Mouse (Mus musculus): ENCODE data around the gene Dner. TPM values are rescaled to one million over a fixed set of nuclear protein-coding genes. Genes with fewer than 3 reads are reported as not detected.
A peak's percentile ranks its signal among the peaks of the same experiment; 100 is the strongest.
"Not testable (repeated sequence)": the region's sequence is repeated elsewhere in the genome, so short reads cannot be mapped to it uniquely, and the experiment has no call there.

The Dner gene
- polyA plus RNA-seq, 1 experiment from 2014 or later, result 301 TPM

DNA sequence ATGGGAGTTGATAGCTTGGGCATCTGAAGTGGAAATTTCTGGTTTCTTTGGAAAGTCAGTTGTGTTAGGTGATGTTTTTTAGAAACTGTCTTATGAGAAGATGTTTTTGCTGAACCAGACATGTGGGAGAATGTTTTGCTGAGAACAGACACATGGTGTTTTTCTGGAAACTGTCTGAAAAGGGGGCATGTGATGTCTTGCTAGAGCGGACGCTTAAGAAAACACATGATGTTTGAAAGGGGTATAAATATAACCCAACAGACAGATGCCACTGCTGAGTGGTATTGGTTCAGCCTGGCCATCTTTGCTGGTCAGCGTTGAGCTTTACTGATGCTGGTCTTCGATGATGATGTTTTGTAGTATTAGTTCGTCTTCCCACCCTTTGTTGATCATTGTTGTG is 338.8 kb downstream of the Dner start:
- 93% methylated on average over 5 of the region's 5 CpGs for WGBS

DNA sequence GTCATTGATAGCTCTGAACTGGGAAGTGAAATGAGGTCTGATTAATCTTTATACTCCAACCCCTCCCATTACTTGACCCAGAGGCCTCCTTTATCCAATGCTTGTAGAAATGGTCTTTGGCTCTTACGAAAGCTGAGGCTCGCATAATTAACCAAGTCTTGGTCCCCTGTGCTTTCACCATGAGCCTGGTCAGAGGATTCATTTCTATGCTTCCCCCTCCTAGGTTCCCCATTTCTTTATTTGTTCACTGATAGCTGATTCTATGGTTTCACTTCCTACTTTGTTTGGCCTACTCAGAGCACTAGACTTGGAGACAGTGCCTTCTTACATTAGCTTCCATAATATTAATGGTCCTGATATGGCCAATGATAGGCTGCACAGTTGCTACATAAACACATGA is 345.8 kb downstream of the Dner start:
- 84% methylated on average over 2 of the region's 2 CpGs for WGBS
- no peak for ATAC-seq
- no peak overlapping the region for H3K9ac ChIP-seq (ENCODE audit: low read depth, low read length)

More for the DNA sequence above, 338.8 kb downstream of the Dner start:
- no peaks in the 10 kb centered on the region for H3K9me3 ChIP-seq (replicated peaks; ENCODE audit: control insufficient read depth, low read length, poor library complexity, severe bottlenecking)
- no peaks in the 10 kb centered on the region for H3K27me3 ChIP-seq (ENCODE audit: control insufficient read depth, insufficient read depth, low read depth, low read length)
- H3K4me2 ChIP-seq (ENCODE audit: low read length), result no peak overlapping the region
- H3K4me1 ChIP-seq (ENCODE audit: control insufficient read depth, insufficient read depth, low read length), result no peaks in the 10 kb centered on the region
- no peak overlapping the region for H3K4me3 ChIP-seq (ENCODE audit: low read depth, low read length)
- ATAC-seq, result no peak
- no peak overlapping the region for H3K27ac ChIP-seq (ENCODE audit: low read length)
- no peaks in the 10 kb centered on the region for H3K36me3 ChIP-seq (ENCODE audit: control insufficient read depth, insufficient read depth, low read length)
- no peak overlapping the region for H3K9ac ChIP-seq (ENCODE audit: low read depth, low read length)

DNA sequence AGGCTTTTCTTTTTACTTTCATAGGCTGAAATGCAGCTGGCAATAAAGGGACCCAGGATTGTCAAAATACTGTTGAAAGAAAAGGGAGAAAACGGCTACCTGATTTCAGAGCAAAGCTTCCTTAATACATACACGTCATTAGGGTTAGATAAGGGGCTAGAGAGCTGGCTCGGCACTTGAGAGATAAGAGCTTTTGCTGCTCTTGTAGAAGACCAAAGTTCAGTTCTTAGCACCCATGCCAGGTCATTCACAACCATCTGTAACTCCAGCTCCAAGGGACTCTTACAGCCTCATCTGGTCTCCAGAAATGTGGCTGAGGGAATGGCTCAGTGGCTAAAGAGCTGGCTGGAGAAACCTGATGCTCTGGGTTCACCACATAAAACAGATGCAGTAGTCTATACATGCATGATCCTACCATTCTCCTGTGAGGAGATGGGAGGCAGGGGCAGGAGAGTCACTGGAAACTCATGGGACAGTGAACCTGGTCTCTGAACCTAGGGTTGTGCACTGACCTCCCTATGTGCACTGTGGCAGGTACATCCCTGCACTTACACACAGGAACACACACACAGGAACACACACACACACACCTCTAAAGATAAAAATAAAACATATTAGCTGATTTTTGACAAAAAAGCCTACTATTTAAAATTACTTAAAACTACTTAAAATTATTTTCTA is 348.1 kb downstream of the Dner start:
- ATAC-seq, result no peak
- no peaks in the 10 kb centered on the region for H3K9me3 ChIP-seq (replicated peaks; ENCODE audit: control insufficient read depth, low read length, poor library complexity, severe bottlenecking)
- H3K27me3 ChIP-seq (ENCODE audit: control insufficient read depth, insufficient read depth, low read depth, low read length), result no peaks in the 10 kb centered on the region
- no peaks in the 10 kb centered on the region for H3K36me3 ChIP-seq (ENCODE audit: control insufficient read depth, insufficient read depth, low read length)
- H3K9ac ChIP-seq (ENCODE audit: low read depth, low read length), result no peak overlapping the region
- 75% methylated on average over 3 of the region's 3 CpGs for whole genome bisulfite sequencing
- H3K4me2 ChIP-seq (ENCODE audit: low read length), result no peak overlapping the region
- no peaks in the 10 kb centered on the region for H3K4me1 ChIP-seq (ENCODE audit: control insufficient read depth, insufficient read depth, low read length)
- H3K27ac ChIP-seq (ENCODE audit: low read length), result no peak overlapping the region
- no peak overlapping the region for H3K4me3 ChIP-seq (ENCODE audit: low read depth, low read length)

More for the DNA sequence above, 345.8 kb downstream of the Dner start:
- Histone ChIP-seq H3K36me3 (ENCODE audit: control insufficient read depth, insufficient read depth, low read length) (no peaks in the 10 kb centered on the region), H3K27ac (ENCODE audit: low read length) (no peak overlapping the region), H3K27me3 (ENCODE audit: control insufficient read depth, insufficient read depth, low read depth, low read length) (no peaks in the 10 kb centered on the region), H3K4me2 (ENCODE audit: low read length) (no peak overlapping the region), H3K4me1 (ENCODE audit: control insufficient read depth, insufficient read depth, low read length) (no peaks in the 10 kb centered on the region), H3K9me3 (replicated peaks; ENCODE audit: control insufficient read depth, low read length, poor library complexity, severe bottlenecking) (no peaks in the 10 kb centered on the region), H3K4me3 (ENCODE audit: low read depth, low read length) (no peak overlapping the region)

DNA sequence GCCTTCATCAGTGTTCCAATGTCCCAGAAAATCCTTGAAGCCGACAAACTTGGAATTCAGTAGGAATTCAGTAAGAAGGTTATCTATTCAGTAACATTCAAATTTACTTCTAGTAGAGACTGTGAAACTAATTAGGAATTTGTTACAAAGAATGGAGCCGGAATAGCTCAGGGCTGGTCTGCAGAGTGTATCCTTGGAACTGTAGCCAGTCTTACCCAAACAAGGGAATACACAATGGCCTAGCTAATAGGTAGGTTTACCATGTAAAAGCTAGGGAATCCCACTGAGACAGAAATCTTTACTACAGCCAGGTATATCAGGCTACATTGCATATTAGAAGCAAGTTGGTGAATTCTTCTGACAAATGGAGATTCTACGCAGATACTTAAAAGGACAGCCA is 363.2 kb downstream of the Dner start:
- not testable (repeated sequence) for H3K27ac ChIP-seq (ENCODE audit: low read length); H3K36me3 ChIP-seq (ENCODE audit: control insufficient read depth, insufficient read depth, low read length); H3K27me3 ChIP-seq (ENCODE audit: control insufficient read depth, insufficient read depth, low read depth, low read length); H3K4me1 ChIP-seq (ENCODE audit: control insufficient read depth, insufficient read depth, low read length); H3K9me3 ChIP-seq (replicated peaks; ENCODE audit: control insufficient read depth, low read length, poor library complexity, severe bottlenecking); ATAC-seq; H3K4me2 ChIP-seq (ENCODE audit: low read length); H3K9ac ChIP-seq (ENCODE audit: low read depth, low read length); H3K4me3 ChIP-seq (ENCODE audit: low read depth, low read length)
- WGBS, result 32% methylated on average over 3 of the region's 3 CpGs

DNA sequence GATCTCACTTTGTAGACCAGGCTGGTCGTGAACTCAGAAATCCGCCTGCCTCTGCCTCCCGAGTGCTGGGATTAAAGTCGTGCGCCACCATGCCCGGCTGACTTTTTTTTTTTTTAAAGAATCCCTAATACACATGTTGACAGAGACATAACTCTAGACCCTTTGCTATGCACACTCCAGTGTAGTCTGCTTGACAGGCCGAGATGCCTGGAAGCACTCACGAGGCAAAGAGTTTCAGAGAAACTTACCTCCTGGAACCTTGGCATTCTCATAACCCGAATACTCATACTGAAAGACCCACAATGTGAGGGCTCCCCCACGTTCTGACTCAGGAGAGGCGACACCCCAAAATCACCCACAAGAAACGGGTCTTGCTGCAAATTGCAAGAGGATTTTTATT is 364.2 kb downstream of the Dner start:
- H3K9ac ChIP-seq (ENCODE audit: low read depth, low read length); H3K36me3 ChIP-seq (ENCODE audit: control insufficient read depth, insufficient read depth, low read length); ATAC-seq; H3K4me1 ChIP-seq (ENCODE audit: control insufficient read depth, insufficient read depth, low read length); H3K4me3 ChIP-seq (ENCODE audit: low read depth, low read length); H3K4me2 ChIP-seq (ENCODE audit: low read length); H3K27me3 ChIP-seq (ENCODE audit: control insufficient read depth, insufficient read depth, low read depth, low read length); H3K9me3 ChIP-seq (replicated peaks; ENCODE audit: control insufficient read depth, low read length, poor library complexity, severe bottlenecking); H3K27ac ChIP-seq (ENCODE audit: low read length): not testable (repeated sequence)
- WGBS, result 92% methylated on average over 11 of the region's 12 CpGs

DNA sequence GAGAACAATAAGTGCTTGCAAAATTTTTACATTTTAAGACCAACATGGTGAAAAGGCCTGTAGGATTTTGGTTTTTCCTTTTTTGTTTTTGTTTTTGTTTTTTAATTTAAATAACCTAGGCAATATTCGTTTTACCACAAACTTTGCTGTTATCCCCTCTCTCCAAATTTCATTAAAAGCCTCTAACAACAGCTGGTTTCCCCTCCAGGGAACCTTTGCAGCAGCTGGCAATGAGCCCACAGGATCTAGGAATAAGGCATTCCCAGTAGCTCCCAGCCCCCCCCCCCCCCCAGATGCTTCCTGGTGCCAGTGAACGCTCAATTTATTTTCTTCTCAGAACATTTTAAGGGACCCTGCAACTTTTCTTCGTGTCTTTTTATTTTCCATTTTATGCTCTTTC is 370.7 kb downstream of the Dner start:
- Histone ChIP-seq H3K4me1 (ENCODE audit: control insufficient read depth, insufficient read depth, low read length) (no peaks in the 10 kb centered on the region), H3K27ac (ENCODE audit: low read length) (no peak overlapping the region), H3K9me3 (replicated peaks; ENCODE audit: control insufficient read depth, low read length, poor library complexity, severe bottlenecking) (no peaks in the 10 kb centered on the region), H3K27me3 (ENCODE audit: control insufficient read depth, insufficient read depth, low read depth, low read length) (no peaks in the 10 kb centered on the region), H3K36me3 (ENCODE audit: control insufficient read depth, insufficient read depth, low read length) (no peaks in the 10 kb centered on the region), H3K9ac (ENCODE audit: low read depth, low read length) (no peak overlapping the region), H3K4me3 (ENCODE audit: low read depth, low read length) (no peak overlapping the region), H3K4me2 (ENCODE audit: low read length) (no peak overlapping the region)
- ATAC-seq, result no peak
- 51% methylated on average over 3 of the region's 3 CpGs for WGBS

DNA sequence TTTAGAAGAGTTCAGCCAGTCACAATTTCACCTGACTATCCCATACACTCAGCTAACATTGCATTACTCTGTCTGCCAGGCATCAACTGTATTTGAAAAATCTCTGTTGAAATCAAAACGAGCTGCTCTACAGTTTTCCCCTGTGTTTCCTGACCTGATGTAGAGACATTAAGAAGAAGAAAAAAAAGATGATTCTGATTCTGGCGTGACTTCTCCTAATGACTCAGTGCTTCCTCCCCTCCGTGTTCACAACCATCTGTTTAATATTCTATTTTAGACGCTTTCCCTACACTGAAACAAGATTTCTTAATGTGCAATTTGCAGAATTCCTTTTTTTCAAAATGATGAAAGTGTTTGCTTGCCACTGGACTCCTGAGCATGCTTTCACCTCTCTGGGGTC is 374.7 kb downstream of the Dner start:
- no peak overlapping the region for H3K4me3 ChIP-seq (ENCODE audit: low read depth, low read length)
- no peak overlapping the region for H3K27ac ChIP-seq (ENCODE audit: low read length)
- H3K9ac ChIP-seq (ENCODE audit: low read depth, low read length), result no peak overlapping the region
- no peak overlapping the region for H3K4me2 ChIP-seq (ENCODE audit: low read length)
- no peaks in the 10 kb centered on the region for H3K27me3 ChIP-seq (ENCODE audit: control insufficient read depth, insufficient read depth, low read depth, low read length)
- no peaks in the 10 kb centered on the region for H3K9me3 ChIP-seq (replicated peaks; ENCODE audit: control insufficient read depth, low read length, poor library complexity, severe bottlenecking)
- 68% methylated on average over 4 of the region's 4 CpGs for WGBS
- H3K36me3 ChIP-seq (ENCODE audit: control insufficient read depth, insufficient read depth, low read length), result no peaks in the 10 kb centered on the region
- ATAC-seq, result no peak
- H3K4me1 ChIP-seq (ENCODE audit: control insufficient read depth, insufficient read depth, low read length), result no peaks in the 10 kb centered on the region

Small RNA genes within 50 kb of the gene (microRNA-seq; reads per million reads assigned to microRNA genes)
- gene Mir5126, result 3.8 reads per million, percentile 19 among the genes with 10 or more reads in this experiment

Other genes with a start within 250 kb of the Dner start
- 6.0 and 6.6 TPM in 2 replicates for gene Fbxo36, start 143.6 kb upstream of the Dner start, polyA plus RNA-seq (2015; fragmentation: Nextera tagmentation; extraction: Ambion mirVana)
- 44.4 and 53.3 TPM in 2 replicates for gene Trip12, start 144.3 kb upstream of the Dner start, polyA plus RNA-seq (2015; fragmentation: Nextera tagmentation; extraction: Ambion mirVana)
- 17.2 and 17.7 TPM in 2 replicates for gene Slc16a14, start 238.9 kb upstream of the Dner start, polyA plus RNA-seq (2015; fragmentation: Nextera tagmentation; extraction: Ambion mirVana)

All from midbrain, embryonic 16.5 days (tissue).